Mouse (Mus musculus): ENCODE data around the gene Lrrtm3.

Lrrtm3 gene

GRCm38 (mm10) chr10:64089680-64090460 lies at the start of gene Lrrtm3:
Lrrtm3 (minus strand) TSS chr10:64090277.
- peak; percentile 91 to 93 for DNase-seq

GRCm38 (mm10) chr10:64135481-64135880 lies 45.4 kb upstream of the Lrrtm3 start:
- DNase-seq, result no peak

DNA sequence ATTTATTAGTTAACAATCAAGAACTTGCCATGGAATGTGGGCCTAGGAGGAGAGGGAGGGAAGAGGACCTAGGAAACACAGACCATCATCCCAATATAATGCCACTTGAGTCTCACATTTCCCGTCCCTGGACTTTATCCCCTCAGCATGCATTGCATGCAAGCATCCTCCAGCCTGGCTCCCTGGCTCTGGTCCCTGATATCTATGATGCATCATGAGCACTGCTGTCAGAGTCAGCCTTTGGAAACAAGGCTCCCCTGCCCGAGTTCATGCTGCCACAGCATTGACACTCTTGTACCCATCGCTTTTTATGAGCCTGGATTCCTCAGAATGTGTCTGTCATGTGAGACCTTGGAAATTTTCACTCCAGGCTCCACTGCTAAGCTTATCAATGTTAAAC lies 43.4 kb upstream of the Lrrtm3 start:
- DNase-seq, result no peak

DNA sequence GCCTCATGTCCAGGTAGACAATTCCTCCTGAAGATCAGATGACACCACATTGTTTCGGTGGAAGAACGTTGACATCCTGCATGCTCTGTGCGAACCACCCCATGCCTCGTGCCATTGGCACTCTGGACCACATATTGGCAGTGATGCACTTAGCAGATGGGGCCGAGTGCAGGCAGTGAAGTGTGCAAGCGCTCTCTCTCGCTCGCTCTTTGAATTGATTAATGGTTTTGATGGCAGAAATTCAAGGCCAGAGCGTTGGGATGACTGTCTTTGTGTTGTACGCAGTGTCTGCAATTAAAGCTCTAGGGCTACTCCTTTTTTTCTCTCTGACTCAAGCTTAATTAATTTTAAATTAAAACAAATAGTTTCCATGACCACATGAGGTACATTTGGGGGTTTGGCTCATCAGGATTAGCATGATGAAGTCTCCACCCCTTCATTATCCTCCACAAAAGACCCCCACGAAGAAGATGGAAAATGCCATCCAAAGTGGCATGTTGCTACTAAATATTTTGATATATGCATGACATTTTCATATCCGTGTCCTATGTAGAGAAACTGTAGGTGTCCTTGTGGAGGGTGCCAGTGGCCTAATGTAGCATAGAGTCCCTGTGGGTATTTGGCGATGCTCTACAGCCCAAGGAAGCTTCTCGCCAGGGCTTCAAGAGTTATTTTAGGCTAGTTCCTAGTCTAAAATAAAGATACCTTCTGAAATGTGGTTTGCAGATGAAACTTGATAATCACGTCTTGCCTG lies 40.5 kb upstream of the Lrrtm3 start:
- peak; percentile 83 to 85 for DNase-seq

DNA sequence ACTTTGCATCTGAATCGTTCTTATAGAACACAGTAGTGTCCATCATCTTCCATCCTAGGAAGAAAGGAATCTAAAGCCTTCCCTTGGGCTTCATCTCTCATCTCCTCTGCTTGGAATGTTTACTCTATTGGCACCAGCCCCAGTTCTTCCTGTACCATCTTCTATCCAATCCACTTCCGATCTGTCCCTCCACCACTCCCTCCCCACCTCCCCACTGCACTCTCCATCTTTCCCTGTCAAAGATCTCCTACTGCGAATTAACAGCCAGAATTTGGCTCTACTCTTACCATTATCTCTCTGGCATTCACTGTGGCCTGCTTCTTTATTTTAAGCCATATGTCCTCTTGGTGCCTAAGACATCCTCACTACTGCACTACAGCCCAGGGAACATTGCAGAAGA lies 28.8 kb upstream of the Lrrtm3 start:
- peak; percentile 75 to 77 for DNase-seq

DNA sequence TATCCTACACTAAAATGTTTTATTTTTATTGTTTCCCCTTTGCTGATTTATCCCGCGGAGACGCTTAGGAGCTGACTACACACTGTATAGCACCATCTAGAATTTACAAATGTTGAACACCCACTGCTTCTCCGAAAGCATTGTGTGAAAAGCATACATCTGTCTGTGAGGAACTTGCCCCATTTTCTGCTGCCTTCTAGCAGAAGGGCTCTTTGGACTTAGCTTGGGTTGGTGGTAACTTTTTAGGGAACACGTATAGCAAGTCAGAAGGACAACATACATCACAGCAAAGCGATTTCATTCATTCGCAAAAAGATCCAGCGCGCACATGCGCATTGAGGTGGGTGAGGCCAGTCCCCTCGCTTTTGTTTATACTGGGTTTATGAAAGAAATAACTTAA lies 25.2 kb upstream of the Lrrtm3 start:
- no peak for DNase-seq

- DNase-seq, result no peak
These were observed 6.5 kb upstream of the Lrrtm3 start for GRCm38 (mm10) chr10:64096532-64096931.

GRCm38 (mm10) chr10:64088774-64089460 lies 1.2 kb downstream of the Lrrtm3 start:
- DNase-seq, result peak in 1 of 2 experiments; percentile 55

GRCm38 (mm10) chr10:64087936-64088773 lies 1.9 kb downstream of the Lrrtm3 start:
- DNase-seq, result peak; percentile 62 to 75

- peak; percentile 50 to 51 for DNase-seq
These were observed 2.6 kb downstream of the Lrrtm3 start for GRCm38 (mm10) chr10:64087521-64087920.

DNA sequence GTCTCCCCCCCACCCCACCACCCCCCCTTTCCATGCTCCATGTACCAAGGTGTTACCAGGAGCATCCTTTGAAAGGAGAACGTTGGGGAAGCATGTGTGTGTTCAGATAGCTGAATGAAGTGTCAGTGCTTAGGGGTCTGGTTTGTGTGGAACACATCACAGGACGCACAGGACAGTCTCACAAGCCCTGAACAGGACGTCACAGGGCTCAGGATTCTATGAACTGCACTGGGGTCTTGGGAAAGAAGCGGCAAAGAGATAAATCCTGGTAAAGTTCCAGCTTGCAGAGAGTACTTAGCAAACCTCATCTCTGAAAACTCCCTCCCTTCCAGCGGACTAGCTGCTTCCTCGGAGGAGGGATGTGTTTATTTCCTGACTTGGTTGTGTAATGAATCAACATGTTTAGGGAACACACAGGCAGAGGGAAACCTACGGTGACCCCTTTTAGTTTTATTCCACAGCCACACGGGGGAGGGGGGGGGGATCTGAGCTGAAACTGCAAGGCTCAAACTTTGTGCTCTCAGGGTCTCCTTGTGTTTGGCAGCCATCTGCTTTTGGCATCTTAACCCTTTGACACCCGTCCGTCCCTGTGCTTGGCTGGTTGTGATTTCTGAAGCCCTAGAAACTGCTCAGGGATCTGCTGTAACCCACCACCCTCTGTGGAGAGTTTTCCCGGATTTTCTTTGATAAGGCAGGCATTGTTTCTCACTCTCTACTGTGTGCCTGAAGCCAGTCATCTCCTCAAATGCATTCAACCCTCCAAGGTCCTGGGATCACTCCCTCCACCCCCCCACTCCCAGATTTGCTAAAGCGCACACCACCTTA lies 3.3 kb downstream of the Lrrtm3 start:
- DNase-seq, result peak; percentile 32 to 51

DNA sequence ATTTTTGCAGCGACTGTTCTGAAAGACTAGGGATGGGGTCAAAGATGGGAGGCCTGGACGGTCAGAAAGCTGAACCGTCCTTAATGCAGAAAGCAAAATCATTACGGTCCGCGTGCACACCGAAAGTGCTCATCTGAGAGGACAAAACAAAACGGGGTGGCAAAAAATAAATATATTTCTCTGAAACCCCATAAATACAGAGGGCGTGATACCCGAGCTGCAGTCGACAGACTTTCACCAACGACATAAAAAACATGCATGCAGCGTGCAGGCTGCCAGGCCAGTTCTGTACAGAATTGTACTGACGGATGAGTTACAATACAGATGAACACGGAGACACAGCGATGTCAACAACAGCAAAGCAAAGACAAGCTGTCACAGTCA lies 3.9 kb downstream of the Lrrtm3 start:
- DNase-seq, result peak in 1 of 2 experiments; percentile 26

- peak in 1 of 2 experiments; percentile 50 for DNase-seq
These were observed 5.6 kb downstream of the Lrrtm3 start for GRCm38 (mm10) chr10:64084465-64084864.

- DNase-seq, result peak; percentile 54 to 55
These were observed 6.3 kb downstream of the Lrrtm3 start for GRCm38 (mm10) chr10:64083813-64084212.

DNA sequence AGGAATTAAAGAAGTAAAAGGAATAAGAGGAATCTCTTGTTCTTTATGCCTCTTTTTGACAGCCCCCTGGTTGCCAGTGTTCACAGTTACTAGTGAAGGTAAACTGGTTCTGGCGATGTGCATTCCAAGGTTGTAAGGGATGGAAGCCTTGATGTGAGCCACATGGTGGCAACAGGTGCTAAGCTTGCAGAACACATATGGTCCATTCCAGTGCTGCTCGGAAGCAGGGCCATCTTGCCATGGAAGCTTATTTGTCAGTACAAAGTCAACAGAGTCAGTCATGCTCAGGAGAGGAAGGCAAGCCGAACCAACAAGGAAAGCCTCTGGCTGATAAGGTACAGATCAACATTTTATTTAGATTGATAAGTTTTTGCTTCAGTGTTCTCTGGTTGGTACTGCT lies 7.7 kb downstream of the Lrrtm3 start:
- peak in 1 of 2 experiments; percentile 44 for DNase-seq

DNA sequence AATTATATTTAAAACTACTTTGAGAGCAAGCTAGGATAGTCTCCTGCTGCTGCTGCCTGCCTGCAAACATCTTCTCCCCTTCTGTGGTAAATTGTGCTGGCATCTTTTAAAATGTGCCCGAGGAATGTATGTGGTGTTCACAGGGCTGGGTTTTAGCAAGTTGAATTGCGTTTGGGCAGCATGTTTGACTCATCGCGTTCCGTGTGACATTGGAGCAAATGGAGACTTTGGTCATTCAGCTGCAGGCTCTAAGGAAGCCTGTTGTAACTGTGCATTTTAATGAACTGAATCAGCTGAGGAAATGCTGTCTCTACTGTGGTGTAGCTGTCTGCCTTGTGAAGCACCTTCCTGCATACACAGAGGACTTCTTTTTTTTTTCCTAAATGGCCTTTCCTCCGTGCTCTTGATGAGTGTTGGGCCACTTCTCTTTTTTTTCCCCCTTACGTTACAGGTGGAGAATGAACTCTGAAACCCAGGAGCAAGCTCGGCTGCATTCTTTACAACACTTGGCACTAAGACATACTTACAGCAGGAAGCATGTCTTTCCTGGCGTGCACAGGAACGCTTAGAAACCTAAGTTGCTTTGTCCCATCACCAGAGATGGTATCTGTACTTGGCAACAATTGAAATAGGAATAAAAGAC lies 13.5 kb downstream of the Lrrtm3 start:
- no peak for DNase-seq

GRCm38 (mm10) chr10:64075944-64076343 lies 14.1 kb downstream of the Lrrtm3 start:
- peak; percentile 56 to 62 for DNase-seq

GRCm38 (mm10) chr10:64063704-64064103 lies 26.4 kb downstream of the Lrrtm3 start:
- DNase-seq, result no peak

DNA sequence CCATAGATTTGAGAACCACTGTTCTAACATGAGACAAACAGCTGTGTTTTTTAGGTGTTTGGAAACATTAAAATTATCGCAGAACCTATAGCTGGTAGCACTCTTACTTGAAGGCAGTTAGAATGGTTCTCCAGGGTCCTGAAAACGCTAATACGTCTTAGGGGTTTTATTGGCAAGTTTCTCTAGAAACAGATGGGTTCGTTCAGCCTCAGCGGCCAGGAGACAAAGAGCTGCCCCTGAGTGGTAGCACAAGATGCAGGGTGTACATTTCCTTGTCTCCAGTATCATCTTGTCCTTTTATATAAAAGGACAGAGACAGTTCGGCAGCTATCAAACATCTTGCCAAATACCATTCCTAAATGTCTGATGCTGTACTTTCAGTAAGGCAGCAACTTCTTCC lies 40.1 kb downstream of the Lrrtm3 start:
- DNase-seq, result no peak

- no peak for DNase-seq
These were observed 40.9 kb downstream of the Lrrtm3 start for GRCm38 (mm10) chr10:64049151-64049550.

GRCm38 (mm10) chr10:64041892-64042291 lies 48.2 kb downstream of the Lrrtm3 start:
- peak; percentile 77 to 82 for DNase-seq
